Mouse (Mus musculus) megakaryocyte, embryonic 14.5 days (primary cell): Measurements from ENCODE around the gene Olfr370.

Experiments
- FLI1 ChIP-seq: IDR thresholded peaks from 2 replicates; pipeline ENCODE4 v1.6.1; 2012; ENCODE audit warnings: low read length, inconsistent platforms, mixed read lengths
- GATA1 ChIP-seq: IDR thresholded peaks from 3 replicates; pipeline ENCODE4 v1.6.1; 2012; ENCODE audit warnings: mixed read lengths, low read length, inconsistent platforms, borderline replicate concordance

DNA sequence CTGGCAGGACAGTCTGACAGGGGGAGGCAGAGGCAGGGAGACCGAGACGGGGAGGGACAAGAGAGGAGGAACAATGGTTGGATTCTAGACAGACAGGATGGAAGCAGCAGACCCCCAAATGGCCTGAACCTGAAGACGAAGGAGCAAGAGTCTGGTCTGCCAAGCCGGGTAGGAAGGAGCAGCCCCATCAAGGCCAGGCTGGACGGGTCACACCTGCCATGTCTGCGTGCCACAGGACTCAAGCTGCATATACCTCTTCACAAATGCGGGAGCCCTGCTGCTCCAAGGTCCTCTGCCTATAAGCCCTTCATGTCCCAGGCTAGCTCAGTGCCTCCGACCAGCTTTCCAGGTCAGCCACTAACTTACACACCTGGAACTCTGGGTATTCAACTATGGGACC lies 44.1 kb downstream of the Olfr370 start:
- TF ChIP-seq GATA1 (no peak), FLI1 (no peak)
